Mouse (Mus musculus) gastrocnemius, postnatal 36 days (tissue): ENCODE measurements around the gene Rpgr. TPM values are rescaled to one million over a fixed set of nuclear protein-coding genes. Genes with fewer than 3 reads are reported as not detected.

ENCODE experiments used
- DNase-seq, 2 experiments: peaks; one replicate each; pipeline ENCODE4 v3.0.0; 2022
- intact Hi-C: fragments of 180-260 bp; cut with DNase I; formaldehyde crosslinking; loops from one replicate; pipeline ENCODE4 v1.15.1; 2025
- total RNA-seq, 2 experiments: library from RNA; stranded (reverse); gene quantifications; 2 replicates each; pipeline ENCODE4 v1.2.3; 2021

Gene Rpgr
- total RNA-seq, 2 experiments from 2014 or later: 1.1 to 1.7 TPM

- intact Hi-C loops: no loop called here
- DNase-seq: no peak
Measured at GRCm38 (mm10) chrX:10079981-10080380, 136.7 kb downstream of the Rpgr start.

DNA sequence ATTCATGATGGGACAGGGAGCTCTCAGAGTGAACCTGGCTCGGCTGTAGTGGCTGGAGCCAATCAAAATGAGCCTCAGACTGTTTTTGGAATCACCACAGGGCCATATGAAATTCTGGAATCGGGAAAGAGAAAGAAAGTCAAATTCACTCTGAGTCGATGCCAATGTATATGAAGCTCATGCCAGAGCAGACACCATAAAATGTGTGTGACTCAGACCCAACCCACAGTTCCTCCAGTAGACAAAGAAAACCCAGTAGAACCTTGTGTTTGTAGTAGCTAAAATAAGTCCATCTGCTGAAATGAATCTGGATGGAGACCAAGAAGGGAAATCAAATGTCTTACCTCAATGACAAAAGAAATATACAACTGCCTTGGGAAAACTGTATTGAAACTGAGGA lies 142.8 kb downstream of the Rpgr start:
- DNase-seq: no peak
- intact Hi-C loops: no loop called here

DNA sequence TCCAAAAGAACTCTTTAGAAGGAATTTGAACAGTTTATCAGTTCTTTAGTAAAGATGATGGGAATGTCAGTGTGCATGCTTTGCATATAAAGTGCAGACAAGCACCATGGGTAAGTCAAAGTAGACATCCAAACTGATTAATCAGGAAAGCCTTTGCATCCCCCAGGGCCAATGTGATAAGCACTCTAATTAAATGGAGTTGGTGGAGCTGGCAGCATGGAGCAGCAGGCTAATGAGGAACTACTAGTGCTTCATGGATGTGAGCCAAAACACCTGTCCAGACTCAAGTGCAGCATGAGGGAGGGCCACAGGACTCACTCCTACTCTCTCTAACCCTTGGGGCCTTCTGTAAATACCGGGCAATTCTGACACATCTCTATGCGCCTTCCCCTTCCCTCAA lies 145.2 kb downstream of the Rpgr start:
- intact Hi-C loops: no loop called here

DNA sequence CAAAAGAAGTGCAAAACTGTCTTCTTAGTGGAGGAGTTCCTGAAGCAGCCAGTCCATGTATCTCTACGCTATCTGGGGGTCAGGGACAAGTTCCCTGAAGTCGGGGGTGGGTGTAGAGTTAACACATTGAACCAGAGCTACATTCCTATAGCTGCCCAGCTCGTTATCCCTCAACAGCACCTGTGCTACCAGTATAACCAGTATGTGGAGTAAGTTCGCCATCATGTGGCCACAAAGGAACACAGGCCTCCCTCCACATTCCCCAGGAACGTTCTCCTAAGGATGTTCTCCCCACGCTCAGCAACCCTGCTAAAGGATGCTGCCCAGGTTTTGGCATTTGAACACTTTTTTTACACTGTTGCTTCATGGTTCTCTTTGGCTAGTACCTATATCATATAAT lies 146.0 kb downstream of the Rpgr start:
- intact Hi-C loops: no loop called here
- no peak for DNase-seq

More for the DNA sequence above, 145.2 kb downstream of the Rpgr start:
- no peak for DNase-seq

DNA sequence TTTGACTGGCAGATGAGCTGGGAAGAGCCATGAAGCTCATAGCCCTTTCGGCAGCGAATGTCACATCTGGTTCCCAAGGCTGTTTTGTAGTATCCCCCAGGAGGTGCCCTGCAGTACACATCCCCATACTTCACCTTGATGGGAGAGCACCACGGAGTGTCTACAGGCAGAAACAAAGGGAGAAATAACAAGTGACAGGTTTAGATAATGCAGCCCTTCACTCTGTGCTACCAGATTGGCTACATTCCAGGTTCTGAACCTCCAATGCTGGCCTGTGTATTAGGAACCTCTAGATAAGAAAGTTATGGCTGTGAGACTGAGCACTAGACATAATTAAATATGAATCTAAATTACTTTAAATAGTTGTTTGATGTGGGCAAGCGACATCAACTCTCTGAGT lies 147.3 kb downstream of the Rpgr start:
- no peak for DNase-seq
- intact Hi-C loops: no loop called here

DNA sequence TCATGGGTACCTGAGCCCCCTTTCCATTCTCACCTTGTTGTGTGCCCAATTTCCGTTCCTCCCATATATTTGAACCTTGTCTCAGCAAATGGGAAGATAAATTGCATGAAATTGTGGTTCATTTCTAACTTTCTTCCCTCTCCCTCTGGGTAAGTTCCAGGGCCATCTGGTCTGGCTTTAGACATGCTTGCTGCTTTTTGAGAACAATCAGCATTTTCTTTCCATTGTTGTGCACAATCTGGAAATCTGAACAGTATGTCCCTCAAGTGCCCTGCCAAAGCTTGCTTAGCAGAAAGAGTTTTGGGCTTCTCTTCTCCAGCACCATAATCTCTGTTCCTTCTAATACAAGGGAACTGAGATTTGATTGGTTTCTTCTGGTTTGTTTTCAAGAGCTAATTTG lies 152.9 kb downstream of the Rpgr start:
- DNase-seq: peak in 1 of 2 experiments; percentile 4
- intact Hi-C loops: no loop called here

- intact Hi-C loops: no loop called here
- no peak for DNase-seq
Measured at GRCm38 (mm10) chrX:10063361-10063760, 153.4 kb downstream of the Rpgr start.

GRCm38 (mm10) chrX:10062201-10062600 lies 154.5 kb downstream of the Rpgr start:
- peak in 1 of 2 experiments; percentile 5 for DNase-seq
- intact Hi-C loops: no loop called here

DNA sequence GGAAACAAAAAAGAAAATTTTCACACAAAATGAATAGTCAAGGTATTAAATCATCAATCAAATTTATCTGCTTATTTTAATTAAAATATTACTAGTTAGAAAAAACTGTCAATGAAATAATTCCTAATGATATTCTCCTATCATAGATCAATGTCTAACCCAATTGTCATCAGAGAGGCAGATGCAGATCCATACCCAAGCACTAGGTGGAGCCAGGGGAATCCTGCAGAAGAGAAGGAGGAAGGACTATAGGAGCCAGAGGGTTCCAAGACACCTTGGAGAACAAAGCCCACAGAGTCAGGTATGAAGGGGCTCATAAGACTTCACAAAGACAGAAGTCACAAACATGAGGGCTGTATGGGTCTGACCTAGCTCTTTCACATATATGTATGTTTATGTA lies 182.1 kb downstream of the Rpgr start:
- no peak for DNase-seq
- intact Hi-C loops: loop anchor here (10.0 kb wide), 1 partner anchor 60 kb away; no protein-coding TSS in a partner anchor

Other genes starting within 250 kb of the Rpgr start
- 1 to 10 TPM; 4.2 to 5.4 TPM for gene Srpx, start 99.2 kb downstream of the Rpgr start, total RNA-seq
- not detected for gene Otc, start 35.4 kb upstream of the Rpgr start, total RNA-seq